Mouse (Mus musculus) heart, embryonic 16.5 days (tissue): ENCODE results near the gene Shld1. TPM values are rescaled to one million over a fixed set of nuclear protein-coding genes. Genes with fewer than 3 reads are reported as not detected.

Experiments used
- ATAC-seq: fragments of 200-750 bp; cut with Nextera tagmentation; replicated peaks from 2 replicates; pipeline ENCODE4 v1.8.0; 2017; ENCODE audit warnings: moderate number of reproducible peaks; ENCODE audit not compliant: insufficient read depth, low FRiP score; ENCODE audit errors: extremely low read depth
- H3K27ac ChIP-seq: fragments of 300-500 bp; sonication (generic); 2 replicates; pipeline ENCODE4 v1.5.1; 2014; ENCODE audit warnings: mild to moderate bottlenecking, low read length, control low read depth, moderate library complexity
- H3K27me3 ChIP-seq: fragments of 300-500 bp; sonication (generic); 2 replicates; pipeline ENCODE4 v1.6.1; 2014; ENCODE audit warnings: low read length, mixed read lengths; ENCODE audit not compliant: control insufficient read depth, insufficient read depth
- H3K36me3 ChIP-seq: fragments of 300-500 bp; sonication (generic); 2 replicates; pipeline ENCODE4 v1.6.1; 2014; ENCODE audit not compliant: control insufficient read depth, insufficient read depth
- H3K4me1 ChIP-seq: fragments of 300-500 bp; sonication (generic); 2 replicates; pipeline ENCODE4 v1.6.1; 2014; ENCODE audit warnings: low read length, mixed read lengths; ENCODE audit not compliant: control insufficient read depth, insufficient read depth
- H3K4me2 ChIP-seq: fragments of 300-500 bp; sonication (generic); 2 replicates; pipeline ENCODE4 v1.6.1; 2014; ENCODE audit warnings: low read depth, mild to moderate bottlenecking, control low read depth, low read length
- H3K4me3 ChIP-seq: fragments of 300-500 bp; sonication (generic); 2 replicates; pipeline ENCODE4 v1.5.1; 2014; ENCODE audit warnings: mild to moderate bottlenecking, control low read depth, low read length
- H3K9ac ChIP-seq: fragments of 300-500 bp; sonication (generic); 2 replicates; pipeline ENCODE4 v1.6.1; 2014; ENCODE audit warnings: low read length, control low read depth
- H3K9me3 ChIP-seq: fragments of 300-500 bp; sonication (generic); replicated peaks from 2 replicates; pipeline ENCODE4 v1.6.1; 2016; ENCODE audit warnings: low read length; ENCODE audit not compliant: control insufficient read depth
- WGBS: fragments of 180-500 bp; shearing (Covaris S2); extraction: QIAGEN DNeasy Blood & Tissue Kit; methylation state at CpG from one replicate; pipeline ENCODE4 v1.1.7; 2014; 5-methylcytosine and 5-hydroxymethylcytosine counted together
- polyA plus RNA-seq: library from polyadenylated mRNA; unstranded; fragments of >200 nt; fragmentation: Nextera tagmentation; extraction: Ambion mirVana; gene quantifications from 2 replicates; pipeline ENCODE4 v1.2.1, GENCODE M21; 2015

Gene Shld1
- polyA plus RNA-seq, 1 experiment from 2014 or later: 11.4 TPM

GRCm38 (mm10) chr2:132793441-132794203 is 106.9 kb downstream of the Shld1 start:
- H3K4me1 ChIP-seq: no peaks in the 10 kb centered on the region
- no peak overlapping the region for H3K4me2 ChIP-seq
- no peak overlapping the region for H3K27ac ChIP-seq
- no peak overlapping the region for H3K4me3 ChIP-seq
- no peaks in the 10 kb centered on the region for H3K9me3 ChIP-seq
- no peak for ATAC-seq
- no peaks in the 10 kb centered on the region for H3K36me3 ChIP-seq
- H3K27me3 ChIP-seq: no peaks in the 10 kb centered on the region
- no peak overlapping the region for H3K9ac ChIP-seq
- WGBS: 81% methylated on average over 19 of the region's 19 CpGs

- Histone ChIP-seq H3K27me3 (no peaks in the 10 kb centered on the region), H3K36me3 (no peaks in the 10 kb centered on the region), H3K4me1 (no peaks in the 10 kb centered on the region), H3K27ac (no peak overlapping the region), H3K4me3 (no peak overlapping the region), H3K9ac (no peak overlapping the region), H3K9me3 (no peaks in the 10 kb centered on the region), H3K4me2 (no peak overlapping the region)
- 80% methylated on average over 7 of the region's 7 CpGs for WGBS
- no peak for ATAC-seq
These were observed 107.5 kb downstream of the Shld1 start for GRCm38 (mm10) chr2:132794204-132794586.

Other genes with a start within 250 kb of the Shld1 start
- 25.4 and 28.8 TPM in 2 replicates for gene Gpcpd1, start 99.2 kb upstream of the Shld1 start, polyA plus RNA-seq
- gene Chgb, start 94.3 kb downstream of the Shld1 start, polyA plus RNA-seq: 0.22 and 0.45 TPM in 2 replicates
- gene Trmt6, start 129.1 kb downstream of the Shld1 start, polyA plus RNA-seq: 15.1 and 16.1 TPM in 2 replicates
- 8.7 and 10.0 TPM in 2 replicates for gene Mcm8, start 129.2 kb downstream of the Shld1 start, polyA plus RNA-seq
- 5.5 and 5.6 TPM in 2 replicates for gene Crls1, start 159.7 kb downstream of the Shld1 start, polyA plus RNA-seq
- 9.6 and 11.3 TPM in 2 replicates for gene Lrrn4, start 194.0 kb downstream of the Shld1 start, polyA plus RNA-seq